Mouse (Mus musculus) spleen, postnatal 0 days (tissue): Measurements from ENCODE around the gene F11r. TPM values are rescaled to one million over a fixed set of nuclear protein-coding genes. Genes with fewer than 3 reads are reported as not detected.

Source experiments
- polyA plus RNA-seq: library from polyadenylated mRNA; unstranded; fragments of >200 nt; fragmentation: Nextera tagmentation; extraction: Ambion mirVana; gene quantifications from 2 replicates; pipeline ENCODE4 v1.2.1, GENCODE M21; 2015

The F11r gene
- 24.5 and 31.5 TPM in 2 replicates for polyA plus RNA-seq

GRCm38 (mm10) chr1:171437264-171438013 lies at the start of gene F11r:
TSS of gene F11r (plus strand) at chr1:171437535.

DNA sequence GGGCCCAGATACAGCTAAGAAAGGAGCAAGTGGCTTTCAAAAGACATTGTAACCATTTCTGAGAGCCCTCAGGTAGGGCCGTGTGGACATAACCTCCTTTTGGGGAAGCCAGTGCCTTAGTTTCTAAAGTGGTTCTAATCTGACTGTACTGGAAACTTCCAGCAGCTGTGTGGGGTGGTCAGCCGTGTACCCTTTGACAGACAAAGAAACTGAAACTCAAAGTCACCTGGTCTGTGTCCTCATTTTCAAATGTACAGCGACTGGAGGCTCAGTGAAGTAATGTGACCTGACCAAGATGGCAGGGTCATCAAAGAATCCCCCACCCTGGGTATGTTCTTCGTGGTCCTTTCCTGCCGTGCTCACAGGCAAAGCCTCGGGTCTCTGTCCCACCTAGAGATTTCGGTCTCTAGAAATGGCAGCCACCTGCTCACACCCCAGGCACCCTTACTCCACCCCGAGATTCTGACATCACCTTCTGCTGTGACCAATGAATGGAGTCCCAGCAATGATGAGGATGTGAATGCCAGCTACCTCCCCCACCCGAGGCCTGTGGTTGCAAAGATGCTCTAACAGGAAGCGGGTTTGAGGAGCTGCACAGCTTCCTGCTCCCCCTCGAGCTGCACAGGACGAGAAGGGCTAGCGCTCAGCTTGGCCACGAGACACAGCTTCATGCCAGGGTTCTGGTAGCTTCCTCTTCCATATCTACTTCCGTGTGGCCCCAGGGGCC lies 48.8 kb upstream of the F11r start, which contains the start of gene Arhgap30:
Arhgap30 (plus strand) TSS at position 579 of the 727 bp plus-strand sequence.

GRCm38 (mm10) chr1:171410947-171411484 lies 26.3 kb upstream of the F11r start, which contains the start of gene Usf1:
TSS of gene Usf1 (plus strand) at chr1:171411313.

GRCm38 (mm10) chr1:171418660-171419059 lies 18.7 kb upstream of the F11r start, which contains the start of gene Tstd1:
TSS of gene Tstd1 (plus strand) at chr1:171418872.

DNA sequence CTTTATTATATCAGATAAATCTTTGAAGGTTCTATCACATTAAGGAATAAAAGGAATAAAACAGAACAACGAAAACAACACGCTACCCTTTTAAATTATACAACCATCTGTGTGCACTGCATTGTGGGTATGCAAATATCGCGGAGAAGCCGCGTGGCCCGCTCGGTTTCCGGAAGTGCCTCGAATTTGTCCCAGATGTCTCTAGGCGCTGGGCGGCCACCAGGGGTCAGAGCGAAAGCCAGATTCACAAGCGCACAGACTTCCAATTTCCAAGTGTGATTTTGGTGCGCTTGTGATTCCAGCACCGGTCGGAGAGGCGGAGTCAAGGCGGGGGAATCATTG lies 65.9 kb downstream of the F11r start, which contains the start of gene Alyref2:
Alyref2 (plus strand) TSS at position 229 of the 342 bp plus-strand sequence.

Other genes starting within 250 kb of the F11r start
- gene Pcp4l1, start 241.3 kb upstream of the F11r start, polyA plus RNA-seq: 4.2 and 6.1 TPM in 2 replicates
- 0.04 and 0.23 TPM in 2 replicates for gene Nr1i3, start 223.6 kb upstream of the F11r start, polyA plus RNA-seq
- gene Tomm40l, start 215.0 kb upstream of the F11r start, polyA plus RNA-seq: 13.0 and 14.5 TPM in 2 replicates
- 5.4 and 10.5 TPM in 2 replicates for gene Apoa2, start 212.5 kb upstream of the F11r start, polyA plus RNA-seq
- gene Fcer1g, start 203.2 kb upstream of the F11r start, polyA plus RNA-seq: 259 and 395 TPM in 2 replicates
- gene Adamts4, start 187.1 kb upstream of the F11r start, polyA plus RNA-seq: 2.1 and 3.0 TPM in 2 replicates
- gene Ndufs2, start 186.1 kb upstream of the F11r start, polyA plus RNA-seq: 120 and 129 TPM in 2 replicates
- 39.0 and 44.1 TPM in 2 replicates for gene B4galt3, start 167.2 kb upstream of the F11r start, polyA plus RNA-seq
- 146 and 167 TPM in 2 replicates for gene Ppox, start 156.3 kb upstream of the F11r start, polyA plus RNA-seq
- gene Usp21, start 149.5 kb upstream of the F11r start, polyA plus RNA-seq: 34.0 and 36.2 TPM in 2 replicates
- 62.2 and 65.2 TPM in 2 replicates for gene Ufc1, start 142.5 kb upstream of the F11r start, polyA plus RNA-seq
- 21.7 and 22.4 TPM in 2 replicates for gene Dedd, start 108.4 kb upstream of the F11r start, polyA plus RNA-seq
- 17.3 and 21.0 TPM in 2 replicates for gene Nit1, start 91.9 kb upstream of the F11r start, polyA plus RNA-seq
- 63.8 and 71.4 TPM in 2 replicates for gene Pfdn2, start 91.9 kb upstream of the F11r start, polyA plus RNA-seq
- gene Klhdc9, start 76.7 kb upstream of the F11r start, polyA plus RNA-seq: 0.49 and 0.56 TPM in 2 replicates
- 0.30 and 0.41 TPM in 2 replicates for gene Nectin4, start 67.4 kb upstream of the F11r start, polyA plus RNA-seq
- 14.1 and 20.7 TPM in 2 replicates for gene Arhgap30, start 48.6 kb upstream of the F11r start, polyA plus RNA-seq
- gene Usf1, start 26.2 kb upstream of the F11r start, polyA plus RNA-seq: 36.7 and 42.8 TPM in 2 replicates
- 2.8 and 4.4 TPM in 2 replicates for gene Tstd1, start 18.7 kb upstream of the F11r start, polyA plus RNA-seq
- gene Alyref2, start 65.9 kb downstream of the F11r start, polyA plus RNA-seq: 6.6 and 8.5 TPM in 2 replicates
- gene Itln1, start 97.8 kb downstream of the F11r start, polyA plus RNA-seq: not detected in 2 replicates
- gene Cd244a, start 121.7 kb downstream of the F11r start, polyA plus RNA-seq: 8.0 and 8.9 TPM in 2 replicates
- gene Ly9, start 169.9 kb downstream of the F11r start, polyA plus RNA-seq: 2.5 and 3.4 TPM in 2 replicates
- 4.1 and 6.0 TPM in 2 replicates for gene Slamf7, start 215.5 kb downstream of the F11r start, polyA plus RNA-seq
- gene Cd48, start 244.5 kb downstream of the F11r start, polyA plus RNA-seq: 28.5 and 35.8 TPM in 2 replicates